Mouse (Mus musculus) ovary, adult 18-20 months (tissue): ENCODE data around the gene Vwf.
A peak's percentile ranks its signal among the peaks of the same experiment; 100 is the strongest.

Experiments used
- DNase-seq: peaks from one replicate; pipeline ENCODE4 v3.0.0; 2022; ENCODE audit warnings: low spot score, mixed read lengths

Gene Vwf

DNA sequence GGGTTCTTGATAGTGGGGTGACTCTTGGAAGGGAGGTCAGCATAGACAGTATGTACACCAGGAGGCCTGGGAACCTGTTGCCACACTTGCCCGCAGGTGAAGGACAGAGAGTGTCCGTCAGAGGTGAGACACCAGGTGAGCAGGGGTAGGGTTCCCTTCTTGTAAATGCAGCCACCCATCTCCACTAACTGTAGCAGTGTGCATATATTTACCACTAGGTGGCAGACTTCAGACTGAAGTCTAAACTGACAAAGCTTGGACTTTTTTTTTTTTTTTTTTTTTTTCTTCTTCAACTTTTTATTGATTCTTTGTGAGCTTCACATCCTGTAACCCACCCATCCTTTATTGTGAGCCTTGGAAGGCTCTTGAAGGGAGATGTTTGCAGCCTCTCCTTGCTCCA, 75.9 kb downstream of the Vwf start:
- DNase-seq: no peak

DNA sequence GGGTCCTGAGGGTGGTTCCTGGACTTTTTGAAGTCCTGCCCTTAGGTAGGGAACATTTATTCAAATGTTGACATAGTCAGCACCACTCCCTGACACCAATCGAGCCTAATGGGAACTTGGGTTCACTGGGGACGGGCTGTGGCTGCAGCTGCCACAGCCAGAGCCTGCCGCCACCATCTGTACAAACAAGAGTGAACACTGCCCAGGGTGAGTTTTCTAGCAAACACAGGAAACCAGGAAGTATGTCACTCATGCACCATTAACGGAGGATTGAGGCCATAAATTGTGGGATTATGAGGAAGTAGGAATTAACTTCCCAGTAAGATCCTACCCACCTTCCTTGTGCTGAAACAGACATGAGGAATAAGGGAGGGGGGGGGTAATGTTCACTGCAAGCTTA, 93.9 kb downstream of the Vwf start:
- no peak for DNase-seq

- no peak for DNase-seq
Measured at GRCm38 (mm10) chr6:125641146-125641545, 94.6 kb downstream of the Vwf start.

DNA sequence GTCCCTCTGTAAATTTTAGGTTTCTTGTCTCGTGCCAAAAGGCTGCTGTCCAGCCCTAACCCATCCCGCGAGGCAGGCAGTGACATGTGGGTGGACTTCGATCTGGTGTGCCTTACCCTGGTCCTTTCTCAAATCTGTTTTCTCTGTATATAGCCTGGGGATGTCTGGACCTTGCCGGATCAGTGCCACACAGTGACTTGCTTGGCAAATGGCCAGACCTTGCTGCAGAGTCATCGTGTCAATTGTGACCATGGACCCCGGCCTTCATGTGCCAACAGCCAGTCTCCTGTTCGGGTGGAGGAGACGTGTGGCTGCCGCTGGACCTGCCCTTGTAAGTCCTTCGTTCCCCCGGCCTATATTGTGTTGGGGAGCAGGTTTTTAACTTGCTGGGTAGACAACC, 102.4 kb downstream of the Vwf start:
- no peak for DNase-seq

- no peak for DNase-seq
Measured at GRCm38 (mm10) chr6:125651335-125651734, 104.8 kb downstream of the Vwf start.

DNA sequence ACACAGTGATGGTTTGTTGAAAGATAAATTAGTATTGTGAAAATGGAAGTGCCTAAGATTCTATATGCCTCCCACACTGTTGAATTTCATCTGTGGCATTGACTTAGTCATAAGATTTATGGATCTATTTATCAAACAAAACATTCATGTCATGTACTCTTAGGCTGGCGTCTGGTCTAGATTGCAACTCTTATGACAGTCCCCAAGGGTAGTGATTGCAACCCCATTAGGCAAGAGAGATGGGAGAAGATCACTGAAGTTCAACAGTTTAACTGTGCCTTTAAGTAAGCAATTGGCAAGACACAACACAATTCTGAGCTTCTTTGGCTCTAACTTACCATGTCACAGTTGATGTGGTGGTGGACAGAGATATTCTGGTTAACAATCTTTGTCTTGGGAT, 106.8 kb downstream of the Vwf start:
- no peak for DNase-seq

- DNase-seq: no peak
Measured at GRCm38 (mm10) chr6:125656921-125657320, 110.3 kb downstream of the Vwf start.

- no peak for DNase-seq
Measured at GRCm38 (mm10) chr6:125657966-125658365, 111.4 kb downstream of the Vwf start.

DNA sequence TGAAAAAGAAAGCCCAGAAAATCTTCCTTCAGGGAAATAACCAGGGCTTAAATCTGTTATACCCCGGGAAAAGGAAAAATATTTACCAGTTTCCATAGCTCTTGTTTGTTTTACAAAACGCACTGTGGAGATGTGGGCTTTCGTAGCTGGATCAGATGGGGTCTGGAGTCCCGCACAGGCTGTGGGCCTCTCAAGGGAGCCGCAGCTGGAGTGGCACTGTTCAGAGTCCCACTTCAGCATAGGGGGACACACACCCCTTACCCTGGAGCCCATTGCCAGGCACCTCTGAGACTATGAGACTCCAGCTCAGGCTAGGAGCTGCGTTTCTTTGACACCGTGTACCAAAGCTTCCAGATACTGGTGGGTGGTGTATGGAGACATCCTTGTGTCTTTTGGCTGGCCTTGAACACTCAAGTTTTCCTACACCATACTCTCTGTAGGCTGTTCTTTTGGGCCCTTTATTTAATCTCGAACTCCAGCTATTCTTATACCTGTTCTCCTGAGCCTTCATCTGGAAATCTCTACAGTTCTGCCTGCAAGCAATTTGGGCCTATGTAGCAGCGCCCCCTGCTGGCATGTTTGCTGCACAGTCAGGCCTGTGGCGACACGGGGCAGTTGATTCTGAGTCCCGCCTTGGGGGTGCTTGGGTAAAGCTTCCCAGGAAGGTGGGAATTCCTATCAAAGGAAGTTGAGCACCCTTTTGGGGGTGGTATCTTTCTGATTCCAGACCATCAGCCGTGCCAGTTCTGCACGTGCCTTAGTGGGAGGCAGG, 114.7 kb downstream of the Vwf start:
- peak; percentile 21 for DNase-seq

- DNase-seq: no peak
Measured at GRCm38 (mm10) chr6:125663906-125664305, 117.3 kb downstream of the Vwf start.

- no peak for DNase-seq
Measured at GRCm38 (mm10) chr6:125671835-125672234, 125.3 kb downstream of the Vwf start.

DNA sequence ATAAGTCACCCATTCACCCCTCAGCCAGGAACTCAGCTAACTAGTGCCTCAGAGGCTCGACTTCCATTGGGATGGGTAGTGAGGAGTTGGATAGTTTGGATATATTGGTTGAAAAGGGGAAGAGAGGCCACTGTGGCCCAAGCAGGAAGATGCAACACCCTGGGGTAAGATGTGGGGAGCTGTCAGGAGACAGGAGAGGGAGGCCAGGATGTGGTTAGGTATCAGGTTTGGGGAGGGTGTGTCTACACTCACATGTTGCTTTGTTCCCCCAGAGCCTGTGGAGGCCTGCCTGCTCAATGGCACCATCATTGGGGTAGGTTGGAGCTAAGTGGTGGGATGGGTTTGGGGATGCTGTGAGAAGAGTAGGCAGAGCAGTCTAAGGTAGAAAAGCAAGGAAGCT, 131.9 kb downstream of the Vwf start:
- no peak for DNase-seq

GRCm38 (mm10) chr6:125680613-125681012, 134.0 kb downstream of the Vwf start:
- DNase-seq: no peak

DNA sequence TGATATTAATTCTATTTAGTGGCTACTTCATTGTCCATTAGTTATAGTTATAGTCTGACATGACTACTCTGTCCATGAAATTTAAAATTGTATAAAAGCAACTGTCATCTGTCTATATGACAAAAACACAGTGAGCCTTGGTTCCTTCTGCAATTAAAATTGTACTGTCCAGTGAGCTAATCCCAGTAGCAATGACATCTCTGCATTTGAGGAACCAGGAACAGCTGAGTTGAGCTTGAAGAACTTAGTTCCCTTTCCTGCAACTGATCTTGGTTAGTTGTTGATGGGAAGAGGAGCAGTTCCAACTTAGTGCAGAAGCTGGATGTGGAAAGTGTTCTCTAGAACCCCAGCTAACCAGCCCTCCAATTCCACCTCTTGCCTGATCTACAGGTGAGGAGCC, 138.8 kb downstream of the Vwf start:
- no peak for DNase-seq

GRCm38 (mm10) chr6:125687986-125688385, 141.4 kb downstream of the Vwf start:
- no peak for DNase-seq

- DNase-seq: peak; percentile 7
Measured at GRCm38 (mm10) chr6:125690057-125690703, 143.6 kb downstream of the Vwf start, which contains the start of gene Ano2. Ano2 (plus strand) TSS chr6:125690419.

GRCm38 (mm10) chr6:125701146-125701545, 154.6 kb downstream of the Vwf start:
- DNase-seq: no peak

DNA sequence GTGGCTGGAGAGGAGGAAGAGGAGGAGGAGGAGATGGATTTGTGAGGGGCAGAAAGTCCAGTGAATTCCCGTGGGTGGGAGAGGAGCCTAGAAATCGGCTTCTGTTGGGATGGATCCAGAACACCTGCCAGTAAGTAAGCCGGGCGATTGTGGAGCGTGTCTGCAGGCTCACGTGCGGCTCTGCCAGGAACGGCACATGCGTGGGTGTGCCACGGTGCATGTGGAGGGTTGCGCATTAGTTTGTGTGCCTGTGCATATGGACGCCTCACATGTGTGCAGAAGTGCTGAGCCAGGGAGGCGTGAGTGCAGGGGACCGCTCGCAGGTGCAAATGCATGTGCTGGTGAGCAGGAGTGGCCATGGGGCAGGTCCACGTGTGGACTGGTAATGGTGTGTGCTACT, 164.7 kb downstream of the Vwf start:
- DNase-seq: no peak

DNA sequence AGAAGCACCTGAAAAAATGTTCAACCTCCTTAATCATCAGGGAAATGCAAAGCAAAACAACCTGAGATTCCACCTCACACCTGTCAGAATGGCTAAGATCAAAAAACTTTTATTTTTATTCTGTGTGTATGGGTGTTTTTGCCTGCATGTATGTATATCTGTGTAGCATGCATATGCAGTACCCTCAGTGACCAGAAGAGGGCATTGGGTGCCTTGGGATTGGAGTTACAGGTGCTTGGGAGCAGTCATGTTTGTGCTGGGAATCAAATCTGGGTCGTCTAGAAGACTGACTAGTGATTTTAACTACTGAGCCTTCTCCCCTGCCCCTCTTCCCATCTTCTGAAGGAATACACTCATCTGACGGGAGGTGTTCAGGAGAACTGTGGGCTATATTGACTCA, 179.8 kb downstream of the Vwf start:
- DNase-seq: no peak

DNA sequence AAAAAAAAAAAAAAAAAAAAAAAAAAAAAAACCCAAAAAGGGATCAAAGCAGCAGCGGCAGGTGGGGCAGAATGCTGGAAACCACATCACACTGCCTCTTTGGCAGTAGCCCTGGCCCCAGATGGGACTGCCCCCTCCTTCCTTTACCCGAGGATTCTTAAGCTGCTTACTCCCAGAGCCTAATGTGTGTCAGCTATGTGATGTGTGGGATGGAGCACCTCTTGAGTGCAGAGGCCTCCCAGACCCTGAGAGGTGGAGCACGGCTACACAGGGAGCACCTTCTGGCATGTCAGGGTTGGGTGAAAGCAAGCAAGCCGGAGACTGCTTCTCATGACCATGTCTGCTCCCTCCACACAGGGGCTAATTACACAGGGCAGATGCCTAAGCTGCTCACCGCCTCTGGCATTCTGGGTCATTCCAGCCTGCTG, 180.9 kb downstream of the Vwf start:
- no peak for DNase-seq

DNA sequence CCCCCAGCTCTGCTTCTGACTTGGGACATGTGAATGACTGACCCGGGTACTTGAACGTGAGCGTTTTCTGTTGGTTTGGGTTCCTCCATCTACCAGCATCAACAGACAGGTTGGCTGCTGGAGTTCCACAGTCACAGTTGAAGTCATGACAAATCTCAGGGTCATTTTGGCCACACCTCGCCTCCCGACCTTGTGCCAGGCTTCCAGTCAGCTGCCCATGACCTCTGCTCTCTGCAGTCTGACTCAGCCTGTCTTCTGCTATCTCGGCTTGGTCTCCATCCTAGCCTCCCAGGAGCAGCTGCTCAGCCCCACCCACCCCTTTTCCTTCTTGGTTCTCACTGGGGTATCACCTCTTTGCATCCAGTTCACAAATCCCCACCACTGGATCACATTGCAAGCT, 182.9 kb downstream of the Vwf start:
- DNase-seq: no peak

DNA sequence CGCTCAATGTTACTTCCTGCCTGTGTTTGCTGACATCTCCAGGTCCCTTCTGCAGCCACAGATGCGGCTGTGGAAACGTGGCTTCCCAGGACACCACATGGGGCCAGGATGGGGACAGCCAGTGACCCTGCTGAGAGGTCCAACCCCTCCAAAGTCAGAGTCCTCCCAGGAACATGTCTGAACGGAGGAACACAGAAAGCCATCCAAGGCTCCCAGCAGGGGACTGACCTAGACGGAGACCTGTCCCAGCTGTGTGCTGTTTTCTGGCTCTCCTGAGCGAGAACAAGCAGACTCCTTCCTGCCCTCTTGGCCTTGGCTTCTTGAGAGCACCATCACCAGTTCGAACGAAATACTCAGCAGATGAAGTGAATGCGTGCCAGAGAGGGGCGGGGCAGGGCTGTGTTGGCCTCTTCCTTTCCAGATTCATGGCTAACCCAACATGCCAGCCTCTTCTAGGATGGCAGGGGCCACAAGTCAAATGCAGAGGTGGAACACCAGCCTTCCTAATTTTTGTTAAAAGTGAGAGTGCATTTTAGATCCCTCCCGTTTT, 183.5 kb downstream of the Vwf start:
- no peak for DNase-seq
